Mouse (Mus musculus) effector memory CD4-positive, alpha-beta T cell, adult 7 months (primary cell): ENCODE results near the gene Tceal6. TPM values are rescaled to one million over a fixed set of nuclear protein-coding genes. Genes with fewer than 3 reads are reported as not detected.

ENCODE experiments used
- polyA plus RNA-seq: library from polyadenylated mRNA; unstranded; fragments of 100-300 nt; shearing (Covaris generic); gene quantifications from one replicate; pipeline ENCODE4 v1.2.1, GENCODE M21; 2017

The Tceal6 gene
- not detected for polyA plus RNA-seq

DNA sequence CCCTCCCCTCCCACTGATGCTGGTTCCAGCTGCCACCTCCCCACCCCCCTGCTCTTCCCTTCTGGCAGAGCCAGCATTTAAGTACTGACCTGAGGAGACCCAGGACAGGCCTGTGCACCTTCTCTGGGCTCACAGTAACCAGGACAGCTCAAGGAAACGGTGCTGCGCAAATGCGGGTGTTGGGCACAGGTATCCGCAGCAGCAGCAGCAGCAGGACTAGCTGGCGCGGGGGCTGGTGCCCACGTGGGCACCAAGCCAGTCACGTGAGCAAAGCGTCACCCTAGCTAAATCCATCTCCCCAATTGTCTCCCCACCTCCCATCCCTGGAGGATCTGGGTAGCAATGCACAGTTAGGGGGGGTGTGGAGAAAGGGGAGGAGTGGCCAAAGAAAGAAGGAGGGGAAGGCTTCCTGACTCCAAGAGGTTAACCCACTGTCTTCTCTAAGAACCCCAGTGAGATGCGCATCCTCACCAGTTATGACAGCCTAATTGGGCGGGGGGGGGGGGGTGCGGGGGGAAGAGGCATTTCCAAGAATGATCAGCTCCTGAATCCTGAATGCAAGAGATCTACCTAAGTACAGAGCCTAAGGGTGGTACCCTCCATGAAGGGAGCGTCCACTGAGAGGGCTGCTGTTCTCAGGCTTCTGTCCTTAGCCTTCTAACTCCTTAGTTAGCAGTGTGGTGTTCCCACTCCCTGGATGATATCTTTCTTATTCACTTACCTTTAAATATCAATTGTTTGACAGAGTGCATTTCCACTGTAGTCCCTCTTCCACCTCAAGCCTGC is at the start of gene Tceal6:
Tceal6 (minus strand) TSS at position 252 of the 786 bp plus-strand sequence.

DNA sequence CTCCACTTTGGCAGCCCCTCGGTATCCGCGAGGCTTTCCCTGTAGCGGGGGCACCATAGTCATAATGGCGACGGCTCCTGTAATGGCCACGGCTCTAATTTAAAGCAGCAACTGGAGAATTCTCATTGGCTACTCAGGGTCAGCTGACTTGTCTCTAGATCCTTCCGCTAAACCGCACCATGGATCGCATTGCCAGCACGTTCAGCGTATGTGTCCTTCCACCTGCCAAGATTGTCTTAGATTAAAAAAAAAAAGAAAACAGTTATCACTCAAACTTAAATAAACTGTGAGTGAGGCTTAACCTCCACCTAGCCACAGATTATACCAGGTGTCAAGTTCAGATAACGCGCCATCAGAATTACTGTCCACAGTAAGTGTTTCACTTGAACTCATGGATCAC is 33.0 kb downstream of the Tceal6 start, which contains the start of gene Gm15023:
Gm15023 (minus strand) TSS at position 101 of the 400 bp plus-strand sequence.

Other genes starting within 250 kb of the Tceal6 start
- 0.49 TPM for gene Nxf2, start 245.9 kb downstream of the Tceal6 start, polyA plus RNA-seq
- 7.5 TPM for gene Zmat1, start 201.5 kb downstream of the Tceal6 start, polyA plus RNA-seq
- not detected for gene Gm15023, start 33.1 kb downstream of the Tceal6 start, polyA plus RNA-seq
- gene Pramel3, start 91.6 kb upstream of the Tceal6 start, polyA plus RNA-seq, result not detected
- gene Gm5128, start 162.6 kb upstream of the Tceal6 start, polyA plus RNA-seq, result not detected
- gene Gm7903, start 223.1 kb upstream of the Tceal6 start, polyA plus RNA-seq, result not detected